Mouse (Mus musculus) thymus, adult 2 months (tissue): ENCODE measurements around the gene Clasp1.

Experiments
- CTCF ChIP-seq: fragments of 200-500 bp; IDR thresholded peaks from 2 replicates; pipeline ENCODE4 v1.5.1; 2012; ENCODE audit warnings: mild to moderate bottlenecking, control low read depth, low read length, moderate library complexity, borderline replicate concordance; ENCODE audit not compliant: control insufficient read depth, poor library complexity, insufficient read depth; ENCODE audit errors: extremely low read depth
- POLR2A ChIP-seq: fragments of 200-500 bp; IDR thresholded peaks from 2 replicates; pipeline ENCODE4 v1.6.1; 2012; ENCODE audit warnings: mild to moderate bottlenecking, low read length, control low read depth, moderate library complexity; ENCODE audit not compliant: control insufficient read depth, poor library complexity, insufficient read depth; ENCODE audit errors: extremely low read depth

DNA sequence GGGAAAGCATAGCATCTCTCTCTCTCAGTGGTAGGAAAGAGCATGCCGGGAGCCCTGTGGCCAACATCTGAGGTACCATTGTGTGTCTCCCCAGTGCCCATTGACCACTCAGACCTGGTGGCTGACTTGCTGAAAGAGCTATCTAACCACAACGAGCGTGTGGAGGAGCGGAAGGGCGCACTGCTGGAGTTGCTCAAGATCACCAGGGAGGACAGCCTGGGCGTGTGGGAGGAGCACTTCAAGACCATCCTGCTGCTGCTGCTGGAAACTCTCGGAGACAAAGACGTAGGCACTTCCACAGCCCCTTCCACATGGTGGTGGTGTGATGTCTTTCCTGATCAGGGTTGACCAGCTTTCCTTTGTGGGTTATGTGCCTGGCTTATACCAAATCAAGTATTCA is 192.3 kb downstream of the Clasp1 start:
- no peak for TF ChIP-seq CTCF
- no peak for TF ChIP-seq POLR2A
